Mouse (Mus musculus) right cerebral cortex, postnatal 25 days (tissue): Measurements from ENCODE around the gene Sycn.
"Not testable (repeated sequence)": the region's sequence is repeated elsewhere in the genome, so short reads cannot be mapped to it uniquely, and the experiment has no call there.

ENCODE experiments used
- DNase-seq: peaks from one replicate; pipeline ENCODE4 v3.0.0; 2022

Sycn gene

GRCm38 (mm10) chr7:28540526-28540925, at the start of gene Sycn:
Gene Sycn, plus strand, starts transcription at chr7:28540885.
- no peak for DNase-seq

- DNase-seq, result no peak
Measured at GRCm38 (mm10) chr7:28490903-28491302, 49.8 kb upstream of the Sycn start.

GRCm38 (mm10) chr7:28492310-28492709, 48.4 kb upstream of the Sycn start:
- no peak for DNase-seq

- DNase-seq, result no peak
Measured at GRCm38 (mm10) chr7:28495426-28495825, 45.3 kb upstream of the Sycn start.

- DNase-seq, result no peak
Measured at GRCm38 (mm10) chr7:28505585-28505984, 35.1 kb upstream of the Sycn start.

- not testable (repeated sequence) for DNase-seq
Measured at GRCm38 (mm10) chr7:28509121-28509520, 31.6 kb upstream of the Sycn start.

GRCm38 (mm10) chr7:28510405-28510974, 30.2 kb upstream of the Sycn start, which contains the start of gene Ifnl2:
Gene Ifnl2, minus strand, starts transcription at chr7:28510455.
- DNase-seq, result not testable (repeated sequence)

GRCm38 (mm10) chr7:28511441-28511840, 29.2 kb upstream of the Sycn start:
- no peak for DNase-seq

GRCm38 (mm10) chr7:28522536-28522935, 18.1 kb upstream of the Sycn start, which contains the start of gene Ifnl3:
Gene Ifnl3, plus strand, starts transcription at chr7:28522836.
- DNase-seq, result not testable (repeated sequence)

- DNase-seq, result peak; percentile 58
Measured at GRCm38 (mm10) chr7:28527922-28528719, 12.6 kb upstream of the Sycn start.

GRCm38 (mm10) chr7:28532005-28532404, 8.7 kb upstream of the Sycn start:
- DNase-seq, result no peak

GRCm38 (mm10) chr7:28538886-28539285, 1.8 kb upstream of the Sycn start:
- DNase-seq, result not testable (repeated sequence)

GRCm38 (mm10) chr7:28544051-28544601, 3.4 kb downstream of the Sycn start:
- no peak for DNase-seq

- DNase-seq, result no peak
Measured at GRCm38 (mm10) chr7:28545048-28545890, 4.6 kb downstream of the Sycn start.

- DNase-seq, result no peak
Measured at GRCm38 (mm10) chr7:28545891-28546210, 5.2 kb downstream of the Sycn start.

- no peak for DNase-seq
Measured at GRCm38 (mm10) chr7:28546649-28547048, 6.0 kb downstream of the Sycn start.

GRCm38 (mm10) chr7:28547154-28547553, 6.5 kb downstream of the Sycn start, which contains the start of gene Nccrp1:
Gene Nccrp1, minus strand, starts transcription at chr7:28547254.
- DNase-seq, result no peak

- DNase-seq, result no peak
Measured at GRCm38 (mm10) chr7:28547628-28548027, 6.9 kb downstream of the Sycn start.

GRCm38 (mm10) chr7:28553076-28553475, 12.4 kb downstream of the Sycn start:
- DNase-seq, result no peak

GRCm38 (mm10) chr7:28555939-28556535, 15.4 kb downstream of the Sycn start:
- DNase-seq, result no peak

- no peak for DNase-seq
Measured at GRCm38 (mm10) chr7:28557069-28557468, 16.4 kb downstream of the Sycn start.

GRCm38 (mm10) chr7:28557708-28558107, 17.0 kb downstream of the Sycn start:
- no peak for DNase-seq

- no peak for DNase-seq
Measured at GRCm38 (mm10) chr7:28558486-28558885, 17.8 kb downstream of the Sycn start.
